28 mouse cellular contexts compared by ENCODE assay signal in genomic region chr6:140158986-140159385, GRCm38 (mm10).
DNase-seq lines count a peak whose midpoint lies in the region; ATAC-seq and TF ChIP-seq lines count a peak whose summit lies in the region.
"Had no signal": no experiment of that assay in that cellular context is flagged by ENCODE, and none has a peak within 500 bp of the region (broad histone marks: within the 10 kb centered on the region; RNA-seq: fewer than 3 reads in every experiment).

No protein-coding gene starts in this region.

- H3K36me3 ChIP-seq in forebrain, embryonic 14.5 days (ENCODE audit: control insufficient read depth, insufficient read depth, low read length), result no peaks in the 10 kb centered on the region
- no peaks in the 10 kb centered on the region for H3K36me3 ChIP-seq in forebrain, embryonic 11.5 days (ENCODE audit: control insufficient read depth, insufficient read depth, low read length)
- H3K36me3 ChIP-seq: forebrain, embryonic 15.5 days; hindbrain, embryonic 10.5 days; hindbrain, embryonic 15.5 days; limb, embryonic 13.5 days had no signal

- WGBS in forebrain, embryonic 14.5 days, result 72% methylated on average over 13 of the region's 13 CpGs
- WGBS in forebrain, embryonic 11.5 days, result 83% methylated on average over 13 of the region's 13 CpGs

- H3K4me2 ChIP-seq in forebrain, embryonic 14.5 days (ENCODE audit: low read length), result no peak overlapping the region
- H3K4me2 ChIP-seq in forebrain, embryonic 11.5 days (ENCODE audit: low read depth, low read length, severe bottlenecking), result no peak overlapping the region
- H3K4me2 ChIP-seq: forebrain, embryonic 15.5 days; hindbrain, embryonic 15.5 days; limb, embryonic 13.5 days; liver, embryonic 11.5 days; midbrain, embryonic 11.5 days had no signal

- TF ChIP-seq CTCF in left cerebral cortex, adult 2 months (IDR thresholded peaks at IDR 0.05), result no peak

- H3K27me3 ChIP-seq in forebrain, embryonic 14.5 days (replicated peaks; ENCODE audit: control insufficient read depth, insufficient read depth, low read length), result no peaks in the 10 kb centered on the region
- H3K27me3 ChIP-seq in forebrain, embryonic 11.5 days (ENCODE audit: control insufficient read depth, insufficient read depth, low read length), result no peaks in the 10 kb centered on the region
- H3K27me3 ChIP-seq: CH12.LX; forebrain, embryonic 15.5 days; hindbrain, embryonic 15.5 days had no signal

- ATAC-seq in cerebellum, adult (ENCODE audit: insufficient number of reproducible peaks, low FRiP score, low TSS enrichment), result 0 out of 2 replicates have a peak, but pooled peaks have one; percentile 9
- no peak for ATAC-seq in forebrain, embryonic 14.5 days
- ATAC-seq in forebrain, embryonic 11.5 days (replicated peaks; ENCODE audit: low FRiP score), result no peak
- ATAC-seq: activated CD4-positive, CD25-positive, alpha-beta regulatory T cell, adult 4 months; forebrain, embryonic 15.5 days; inflammation-experienced regulatory T-cells, adult 6 months; midbrain, embryonic 16.5 days had no signal

- H3K27ac ChIP-seq in forebrain, embryonic 14.5 days (ENCODE audit: low read depth, low read length), result no peak overlapping the region
- no peak overlapping the region for H3K27ac ChIP-seq in forebrain, embryonic 11.5 days (ENCODE audit: low read depth, low read length)
- no peak overlapping the region for H3K27ac ChIP-seq in left cerebral cortex, adult 2 months
- H3K27ac ChIP-seq: forebrain, embryonic 15.5 days; hindbrain, embryonic 10.5 days; hindbrain, embryonic 15.5 days; layer of hippocampus, adult 2 months; limb, embryonic 13.5 days; stomach, postnatal 0 days had no signal

- no peaks in the 10 kb centered on the region for H3K4me1 ChIP-seq in forebrain, embryonic 14.5 days (ENCODE audit: control insufficient read depth, insufficient read depth, low read length)
- no peaks in the 10 kb centered on the region for H3K4me1 ChIP-seq in forebrain, embryonic 11.5 days (replicated peaks; ENCODE audit: control insufficient read depth, insufficient read depth, low read length)
- H3K4me1 ChIP-seq: hindbrain, embryonic 10.5 days; hindbrain, embryonic 15.5 days had no signal

- H3K4me3 ChIP-seq in forebrain, embryonic 14.5 days (ENCODE audit: low read depth, low read length), result no peak overlapping the region
- H3K4me3 ChIP-seq in forebrain, embryonic 11.5 days (ENCODE audit: low read depth, low read length), result no peak overlapping the region
- no peak overlapping the region for H3K4me3 ChIP-seq in left cerebral cortex, adult 2 months
- H3K4me3 ChIP-seq: forebrain, embryonic 15.5 days; hindbrain, embryonic 10.5 days; hindbrain, embryonic 15.5 days; layer of hippocampus, adult 2 months; limb, embryonic 13.5 days had no signal

- no peak for DNase-seq in cerebellum, adult 8-10 months
- DNase-seq in forebrain, embryonic 14.5 days (ENCODE audit: low spot score), result peak; percentile 23
- no peak for DNase-seq in forebrain, embryonic 11.5 days (ENCODE audit: low spot score)
- peak; percentile 7 to 34 for DNase-seq in left cerebral cortex, postnatal 25 days (ENCODE audit: low spot score in 2 of 2)
- no peak for DNase-seq in left cerebral cortex, adult 2 months (ENCODE audit: extremely low spot score in 1 of 2, low spot score in 2 of 2)
- peak; percentile 32 for DNase-seq in right cerebral cortex, adult 18-20 months
- no peak for DNase-seq in right cerebral cortex, postnatal 4 days
- DNase-seq: adrenal gland, adult 2 months; gastrocnemius, postnatal 14 days; heart, postnatal 14 days; kidney, adult 2 months; kidney, postnatal 36 days; lung, postnatal 14 days; thymus, adult 18-20 months; thymus, postnatal 25 days had no signal

- H3K9ac ChIP-seq in forebrain, embryonic 14.5 days (ENCODE audit: low read length), result no peak overlapping the region
- no peak overlapping the region for H3K9ac ChIP-seq in forebrain, embryonic 11.5 days (ENCODE audit: low read length)
- H3K9ac ChIP-seq: forebrain, embryonic 15.5 days; hindbrain, embryonic 15.5 days; limb, embryonic 13.5 days had no signal

- intact Hi-C loops in left cerebral cortex, postnatal 25 days (cut with DNase I), result no loop called here
- intact Hi-C loops in left cerebral cortex, adult 2 months (cut with DNase I), result no loop called here

- no peaks in the 10 kb centered on the region for H3K9me3 ChIP-seq in forebrain, embryonic 14.5 days (replicated peaks; ENCODE audit: control insufficient read depth, low read length)
- no peaks in the 10 kb centered on the region for H3K9me3 ChIP-seq in forebrain, embryonic 11.5 days (ENCODE audit: control insufficient read depth, low read length)
- H3K9me3 ChIP-seq: forebrain, embryonic 15.5 days; hindbrain, embryonic 10.5 days; hindbrain, embryonic 15.5 days; limb, embryonic 13.5 days had no signal

Comparison
In these comparisons a context has a peak if more than half of its experiments do, and no peak if none do; other contexts are left out.
1. DNase-seq: peak in forebrain, embryonic 14.5 days (single experiment), left cerebral cortex, postnatal 25 days (2 of 2) and right cerebral cortex, adult 18-20 months (single experiment); none in cerebellum, adult 8-10 months (single experiment), forebrain, embryonic 11.5 days (single experiment), left cerebral cortex, adult 2 months (0 of 2) and right cerebral cortex, postnatal 4 days (single experiment).